Mouse (Mus musculus) olfactory bulb, adult 2 months (tissue): ENCODE measurements at regions not wholly inside any gene's neighbourhood (a gene's known extent, or its start where the extent isn't known, plus 50 kb on each side); places are given as distances from the start of the nearest gene placed in this dataset.

Experiments used
- CTCF ChIP-seq: fragments of 200-500 bp; IDR thresholded peaks from 2 replicates; pipeline ENCODE4 v1.5.1; 2012; ENCODE audit warnings: low read depth, mild to moderate bottlenecking, low read length, moderate library complexity; ENCODE audit not compliant: insufficient read depth
- POLR2A ChIP-seq: fragments of 200-500 bp; IDR thresholded peaks from 2 replicates; pipeline ENCODE4 v1.6.1; 2012; ENCODE audit warnings: mild to moderate bottlenecking, low read depth, low read length, moderate library complexity; ENCODE audit not compliant: insufficient read depth

- TF ChIP-seq CTCF (no peak), POLR2A (no peak)
These were observed 770.9 kb upstream of the Auts2 start for GRCm38 (mm10) chr5:133314031-133314430.
